Mouse (Mus musculus) A20 (cell line): Measurements from ENCODE around the gene Krt1.
A peak's percentile ranks its signal among the peaks of the same experiment; 100 is the strongest.

Experiments used
- DNase-seq: peaks from one replicate; pipeline ENCODE4 v3.0.0-alpha.2; 2011; ENCODE audit warnings: low read depth, low spot score

The Krt1 gene

GRCm38 (mm10) chr15:101850694-101851093, at the start of gene Krt1:
Krt1 (minus strand) TSS chr15:101850794.
- no peak for DNase-seq

DNA sequence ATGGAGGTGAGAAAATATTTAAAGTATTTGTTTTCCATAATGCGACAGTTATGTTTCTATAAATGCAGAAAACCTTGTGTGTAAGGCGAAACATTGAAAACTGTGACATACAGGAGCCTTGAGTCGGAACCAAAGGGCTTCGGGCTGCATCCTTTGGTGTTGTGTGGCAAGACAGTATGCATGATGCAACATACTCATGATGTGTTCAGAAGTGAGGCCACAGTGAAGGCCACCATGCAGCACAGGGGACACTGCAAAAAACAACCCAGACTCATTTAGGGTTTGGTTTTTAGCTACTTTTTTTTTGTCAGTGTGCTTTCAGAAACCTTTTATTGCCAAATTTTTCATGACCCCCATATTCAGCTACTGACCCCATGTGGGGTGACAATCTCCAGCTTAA, 44.6 kb upstream of the Krt1 start:
- DNase-seq: no peak

GRCm38 (mm10) chr15:101892820-101893219, 42.2 kb upstream of the Krt1 start, which contains the start of gene Krt76:
Krt76 (minus strand) TSS chr15:101892920.
- no peak for DNase-seq

DNA sequence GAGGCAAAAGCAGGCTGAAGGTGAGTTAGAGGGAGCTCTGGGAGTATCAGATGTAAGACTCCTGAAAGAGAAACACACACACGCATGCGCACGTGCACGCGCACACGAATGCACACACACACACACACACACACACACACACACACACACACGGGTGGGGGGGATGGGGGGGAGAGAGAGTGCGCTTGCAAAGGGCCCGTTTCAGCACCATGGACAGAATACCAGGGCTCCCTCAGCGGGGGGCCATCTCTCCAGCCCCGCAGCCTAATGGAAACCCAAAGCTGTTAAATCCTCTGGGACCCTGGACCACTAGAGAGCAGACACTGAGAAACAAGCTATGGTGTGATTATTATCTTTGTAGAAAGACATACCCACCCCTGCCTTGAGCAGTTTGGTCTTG, 29.2 kb upstream of the Krt1 start:
- peak; percentile 4 for DNase-seq

- DNase-seq: no peak
Observed at GRCm38 (mm10) chr15:101878041-101878440, 27.4 kb upstream of the Krt1 start.

- DNase-seq: no peak
Observed at GRCm38 (mm10) chr15:101874383-101874782, 23.8 kb upstream of the Krt1 start.

DNA sequence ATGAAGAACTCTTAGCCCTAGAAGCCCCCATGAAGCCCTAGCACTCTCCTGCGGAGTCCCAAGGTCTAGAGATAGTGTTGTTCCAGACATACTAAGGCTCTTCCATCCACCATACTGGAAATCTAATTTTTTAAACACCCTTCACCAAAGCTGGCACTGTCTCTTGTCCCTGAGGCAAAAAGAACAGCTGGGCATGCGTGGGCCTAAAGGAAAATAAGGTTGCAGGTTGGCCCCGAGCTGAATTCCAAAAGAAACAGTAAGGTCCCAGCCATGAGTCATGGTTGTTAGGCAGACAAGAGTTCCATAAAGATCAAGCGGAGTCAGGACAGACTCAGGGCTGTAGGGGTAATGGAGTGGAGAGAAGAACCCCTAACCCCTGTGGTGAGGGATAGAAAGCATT, 22.6 kb upstream of the Krt1 start:
- DNase-seq: no peak

- DNase-seq: no peak
Observed at GRCm38 (mm10) chr15:101869431-101869830, 18.8 kb upstream of the Krt1 start, which contains the start of gene Krt77. Krt77 (minus strand) TSS chr15:101869705.

DNA sequence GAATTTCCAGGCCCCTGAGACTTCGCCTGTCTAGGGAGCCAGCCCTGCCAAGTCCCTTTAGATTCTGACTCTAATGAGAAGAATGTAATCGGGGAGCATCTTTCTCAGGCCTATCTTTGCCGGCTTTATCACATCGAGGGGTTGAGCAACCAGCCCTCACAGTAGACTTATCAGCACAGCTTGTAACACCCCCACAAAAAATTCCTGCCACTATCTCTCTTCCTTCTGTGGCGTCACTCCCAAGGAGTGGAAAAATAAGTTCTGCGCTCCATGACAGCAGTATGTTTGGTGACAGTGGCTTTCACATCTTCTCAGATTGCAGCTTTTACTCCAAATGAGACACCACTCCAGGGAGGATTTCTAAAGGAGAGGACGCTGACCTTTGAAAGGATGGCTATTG, 16.2 kb upstream of the Krt1 start:
- DNase-seq: no peak

- DNase-seq: peak; percentile 51
Observed at GRCm38 (mm10) chr15:101860421-101861130, 10.0 kb upstream of the Krt1 start.

DNA sequence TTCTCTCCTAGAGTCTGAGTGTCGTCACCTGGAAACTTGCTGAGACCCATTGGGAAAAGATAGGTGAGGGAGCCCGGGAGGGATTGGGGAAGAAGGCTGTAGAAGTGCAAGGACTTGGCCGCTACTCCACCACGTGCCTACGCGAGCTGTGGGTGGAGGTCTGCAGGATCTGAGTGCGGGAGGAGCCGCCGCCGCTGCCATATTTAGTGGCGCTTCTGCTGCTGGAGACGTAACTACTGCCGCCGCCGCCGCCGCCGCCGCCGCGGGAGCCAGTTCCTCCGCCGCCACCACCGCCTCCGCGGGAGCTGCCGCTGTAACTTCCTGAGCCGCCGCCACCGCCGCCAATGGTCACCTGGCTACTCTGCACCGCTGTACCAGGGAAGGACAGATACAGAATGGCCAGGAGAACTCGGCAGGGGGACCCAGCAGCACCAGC, 9.2 kb upstream of the Krt1 start:
- DNase-seq: peak; percentile 24

GRCm38 (mm10) chr15:101858673-101859425, 8.3 kb upstream of the Krt1 start:
- DNase-seq: no peak

DNA sequence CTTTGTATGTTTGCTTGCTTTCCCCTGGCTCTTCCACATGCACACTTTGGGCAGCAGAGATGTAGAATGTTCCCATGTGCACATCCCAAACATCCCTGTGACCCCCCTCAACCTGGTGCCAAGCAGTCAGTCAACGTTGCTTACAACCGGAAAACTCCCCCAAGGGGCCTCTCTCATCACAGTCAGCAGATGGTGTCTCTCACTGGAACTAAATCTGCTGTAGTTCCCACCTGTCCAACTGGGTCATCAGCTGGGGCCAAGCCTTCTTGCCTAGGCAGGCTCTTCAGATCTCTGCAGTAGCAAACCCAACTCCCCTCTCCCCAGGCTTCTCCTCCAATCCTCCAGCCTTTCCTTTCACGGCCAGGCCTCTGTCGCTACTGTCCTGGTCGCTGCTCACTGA, 6.1 kb upstream of the Krt1 start:
- DNase-seq: no peak

GRCm38 (mm10) chr15:101855732-101856131, 5.1 kb upstream of the Krt1 start:
- no peak for DNase-seq

DNA sequence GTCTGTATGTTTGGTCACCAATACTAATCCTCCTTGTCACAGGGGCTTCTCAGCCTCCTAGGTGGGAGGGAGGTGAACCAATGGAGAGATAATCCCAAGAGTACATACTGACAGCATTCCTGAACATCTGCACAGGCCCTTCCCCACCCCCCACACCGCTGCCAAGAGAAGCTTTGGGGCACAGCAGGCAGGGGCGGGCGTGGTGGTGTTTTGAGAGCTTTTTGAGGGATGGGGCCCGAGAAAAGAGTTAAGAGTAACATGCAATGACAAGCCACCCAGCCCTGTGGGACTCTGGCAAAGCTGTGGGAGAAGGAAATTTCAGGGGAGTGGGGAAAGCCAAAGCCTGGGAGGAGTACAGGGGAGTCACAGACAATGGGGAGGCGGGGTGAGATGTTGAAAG, 3.7 kb upstream of the Krt1 start:
- DNase-seq: no peak

GRCm38 (mm10) chr15:101852571-101852970, 2.0 kb upstream of the Krt1 start:
- no peak for DNase-seq

- peak; percentile 4 for DNase-seq
Observed at GRCm38 (mm10) chr15:101845971-101846403, 4.6 kb downstream of the Krt1 start.

DNA sequence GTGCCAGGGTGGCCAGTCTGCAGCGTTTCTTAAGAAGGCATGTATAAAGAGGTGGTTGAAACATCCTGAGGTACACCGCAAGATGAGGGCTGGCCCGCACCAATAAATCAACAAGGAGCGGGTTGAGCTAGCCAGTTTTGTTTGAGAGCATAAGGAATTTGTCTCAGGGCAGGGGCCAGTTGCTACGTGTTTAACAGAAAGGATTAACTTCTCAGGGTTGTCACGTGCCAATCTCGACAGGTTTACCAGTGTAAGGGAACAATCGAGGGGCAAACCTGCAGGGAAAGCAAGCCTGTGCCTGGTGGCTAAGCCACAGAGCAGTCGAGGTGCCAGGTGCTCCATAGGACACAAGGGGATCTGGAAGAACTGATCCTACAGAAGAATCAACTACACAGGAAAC, 7.4 kb downstream of the Krt1 start:
- no peak for DNase-seq

DNA sequence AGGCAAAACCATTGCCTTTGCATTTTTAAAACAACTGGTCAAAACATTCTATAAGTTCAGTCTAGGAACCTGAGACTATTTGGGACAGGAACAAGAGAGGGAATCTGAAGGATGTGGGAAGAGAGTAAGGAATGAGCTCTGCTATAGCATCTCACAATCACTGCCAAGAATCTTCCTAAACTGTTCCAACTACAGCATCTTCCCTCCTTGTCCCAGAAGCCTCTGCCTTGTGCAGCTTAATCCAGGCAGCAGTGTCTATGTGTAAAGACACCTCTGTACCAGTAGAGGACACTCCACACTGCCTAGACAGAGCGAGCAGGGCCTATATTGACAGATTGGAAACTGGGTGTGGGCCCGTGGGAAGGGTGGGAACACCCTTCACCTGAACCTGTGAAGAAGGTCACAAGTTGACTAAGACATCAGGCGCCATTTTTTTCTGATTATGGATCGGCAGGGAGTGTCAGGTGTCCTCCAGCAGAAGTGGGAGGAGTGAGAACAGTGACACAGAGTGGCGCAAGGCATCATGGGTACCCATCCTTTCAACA, 15.7 kb downstream of the Krt1 start:
- peak; percentile 39 for DNase-seq

GRCm38 (mm10) chr15:101833131-101833530, 17.5 kb downstream of the Krt1 start:
- no peak for DNase-seq

DNA sequence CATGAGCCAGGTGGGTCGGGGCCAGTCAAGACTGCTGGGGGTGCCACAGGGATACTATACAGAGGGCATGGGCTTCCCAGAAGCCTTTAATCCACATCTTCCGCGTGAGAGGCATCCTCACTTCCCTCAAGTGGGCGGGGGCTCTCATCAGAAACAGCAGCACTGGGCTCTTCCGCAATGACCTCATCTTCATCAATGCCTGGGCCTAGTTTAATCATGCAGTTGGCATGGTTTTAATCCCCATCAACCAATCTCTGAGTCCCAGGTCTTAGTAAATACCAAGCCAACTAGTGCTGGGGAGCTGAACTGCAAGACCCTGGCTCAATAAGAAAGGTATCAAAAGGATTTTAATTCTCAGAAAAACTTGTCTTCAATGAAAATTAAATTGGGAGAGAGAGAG, 21.2 kb downstream of the Krt1 start:
- DNase-seq: no peak

DNA sequence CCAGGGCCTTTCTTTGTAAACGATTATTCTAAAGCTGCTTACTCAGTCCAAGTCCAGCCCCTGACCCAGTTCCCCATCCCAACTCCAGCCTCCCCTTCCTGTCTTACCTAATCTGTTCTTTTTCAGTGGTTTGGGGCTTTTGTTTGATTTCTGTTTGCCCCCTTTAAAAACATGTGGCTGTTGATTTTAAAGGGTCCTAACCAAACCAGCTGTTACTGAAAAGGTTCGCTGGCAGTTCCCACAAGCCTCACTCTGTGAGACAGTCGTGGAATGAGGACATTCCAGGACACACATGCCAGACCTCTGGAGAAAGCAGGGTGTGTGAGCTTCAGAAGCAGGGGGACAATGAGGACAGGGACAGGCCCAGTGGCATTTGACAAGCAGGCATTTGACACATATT, 28.8 kb downstream of the Krt1 start:
- no peak for DNase-seq

DNA sequence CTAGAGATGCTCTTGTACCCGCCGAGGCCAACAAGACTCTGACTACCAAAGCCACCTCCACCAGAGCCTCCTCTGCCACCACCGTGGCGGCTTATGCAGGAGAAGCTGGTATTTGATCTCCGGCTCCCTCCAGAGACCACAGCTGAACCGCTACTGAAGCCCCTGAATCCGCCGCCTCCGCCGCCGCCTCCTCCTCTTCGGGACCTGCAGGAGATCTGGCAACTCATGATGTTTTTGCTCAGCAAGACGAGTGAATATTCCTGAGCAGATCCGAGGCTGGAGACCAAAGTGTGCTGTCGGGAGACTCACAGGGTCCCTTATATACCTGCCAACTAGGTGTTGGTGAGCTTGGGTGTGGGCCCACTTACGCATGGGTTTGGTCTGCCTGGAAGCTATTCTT, 32.7 kb downstream of the Krt1 start, which contains the start of gene Krt2:
Gene Krt2 (minus strand): TSS at position 295 of the 400 bp plus-strand sequence.
- DNase-seq: no peak
